Mouse (Mus musculus) intestine, embryonic 15.5 days (tissue): ENCODE measurements at regions not wholly inside any gene's neighbourhood (a gene's known extent, or its start where the extent isn't known, plus 50 kb on each side); places are given as distances from the start of the nearest gene placed in this dataset.

Experiments used
- ATAC-seq: fragments of 200-750 bp; cut with Nextera tagmentation; 2 replicates; pipeline ENCODE4 v1.8.0; 2017; ENCODE audit warnings: moderate TSS enrichment, moderate library complexity
- H3K27ac ChIP-seq: fragments of 300-500 bp; sonication (generic); 2 replicates; pipeline ENCODE4 v1.5.1; 2015; ENCODE audit warnings: mild to moderate bottlenecking, inconsistent platforms
- H3K27me3 ChIP-seq: fragments of 300-500 bp; sonication (generic); replicated peaks from 2 replicates; pipeline ENCODE4 v1.6.1; 2015; ENCODE audit warnings: inconsistent platforms
- H3K36me3 ChIP-seq: fragments of 300-500 bp; sonication (generic); 2 replicates; pipeline ENCODE4 v1.6.1; 2015; ENCODE audit warnings: inconsistent platforms
- H3K4me1 ChIP-seq: fragments of 300-500 bp; sonication (generic); replicated peaks from 2 replicates; pipeline ENCODE4 v1.6.1; 2015; ENCODE audit warnings: inconsistent platforms
- H3K4me2 ChIP-seq: fragments of 300-500 bp; sonication (generic); replicated peaks from 2 replicates; pipeline ENCODE4 v1.6.1; 2015; ENCODE audit warnings: mild to moderate bottlenecking, inconsistent platforms
- H3K4me3 ChIP-seq: fragments of 300-500 bp; sonication (generic); replicated peaks from 2 replicates; pipeline ENCODE4 v1.5.1; 2015; ENCODE audit warnings: inconsistent platforms
- H3K9ac ChIP-seq: fragments of 300-500 bp; sonication (generic); 2 replicates; pipeline ENCODE4 v1.6.1; 2015; ENCODE audit warnings: inconsistent platforms
- H3K9me3 ChIP-seq: fragments of 300-500 bp; sonication (generic); 2 replicates; pipeline ENCODE4 v1.6.1; 2016; ENCODE audit warnings: inconsistent platforms
- WGBS: fragments of 180-500 bp; shearing (Covaris S2); methylation state at CpG from one replicate; pipeline ENCODE4 v1.1.7; 2015; 5-methylcytosine and 5-hydroxymethylcytosine counted together

GRCm38 (mm10) chr11:52692701-52693100 lies 71.7 kb upstream of the Fstl4 start:
- no peaks in the 10 kb centered on the region for H3K9me3 ChIP-seq
- ATAC-seq, result no peak

GRCm38 (mm10) chr11:52701682-52702081 lies 62.8 kb upstream of the Fstl4 start:
- 79% methylated on average over 10 of the region's 10 CpGs for WGBS
- no peaks in the 10 kb centered on the region for H3K9me3 ChIP-seq
- H3K27ac ChIP-seq, result no peak overlapping the region
- H3K9ac ChIP-seq, result no peak overlapping the region
- no peak overlapping the region for H3K4me3 ChIP-seq
- no peaks in the 10 kb centered on the region for H3K27me3 ChIP-seq
- H3K36me3 ChIP-seq, result no peaks in the 10 kb centered on the region
- H3K4me2 ChIP-seq, result no peak overlapping the region
- H3K4me1 ChIP-seq, result no peaks in the 10 kb centered on the region
- no peak for ATAC-seq

More at GRCm38 (mm10) chr11:52692701-52693100, 71.7 kb upstream of the Fstl4 start:
- H3K36me3 ChIP-seq, result no peaks in the 10 kb centered on the region
- no peaks in the 10 kb centered on the region for H3K27me3 ChIP-seq
- no peaks in the 10 kb centered on the region for H3K4me1 ChIP-seq
- WGBS, result 54% methylated on average over 3 of the region's 3 CpGs
- no peak overlapping the region for H3K9ac ChIP-seq
- H3K4me2 ChIP-seq, result no peak overlapping the region
- no peak overlapping the region for H3K4me3 ChIP-seq
- no peak overlapping the region for H3K27ac ChIP-seq

GRCm38 (mm10) chr11:52703391-52703790 lies 61.0 kb upstream of the Fstl4 start:
- no peak overlapping the region for H3K27ac ChIP-seq
- 87% methylated on average over 4 of the region's 4 CpGs for WGBS
- no peaks in the 10 kb centered on the region for H3K27me3 ChIP-seq
- H3K4me2 ChIP-seq, result no peak overlapping the region
- no peaks in the 10 kb centered on the region for H3K9me3 ChIP-seq
- no peaks in the 10 kb centered on the region for H3K36me3 ChIP-seq
- H3K4me1 ChIP-seq, result no peaks in the 10 kb centered on the region
- H3K4me3 ChIP-seq, result no peak overlapping the region
- no peak for ATAC-seq
- H3K9ac ChIP-seq, result no peak overlapping the region
